Mouse (Mus musculus) myocyte (in vitro differentiated cells): ENCODE results near the gene Pi4kb. TPM values are rescaled to one million over a fixed set of nuclear protein-coding genes. Genes with fewer than 3 reads are reported as not detected.
"Not testable (repeated sequence)": the region's sequence is repeated elsewhere in the genome, so short reads cannot be mapped to it uniquely, and the experiment has no call there.

Experiments
- H3K27me3 ChIP-seq: one replicate; pipeline ENCODE4 v1.6.1; 2011; ENCODE audit not compliant: control insufficient read depth, insufficient read depth, insufficient read length
- H3K36me3 ChIP-seq: one replicate; pipeline ENCODE4 v1.6.1; 2011; ENCODE audit not compliant: control insufficient read depth, insufficient read depth
- H3K4me2 ChIP-seq: one replicate; pipeline ENCODE4 v1.6.1; 2011; ENCODE audit warnings: low read depth, control low read depth
- H3K4me3 ChIP-seq: one replicate; pipeline ENCODE4 v1.5.1; 2011; ENCODE audit warnings: mild to moderate bottlenecking, control low read depth, moderate library complexity
- H3K79me2 ChIP-seq: one replicate; pipeline ENCODE4 v1.6.1; 2011; ENCODE audit not compliant: control insufficient read depth, insufficient read depth
- H3ac ChIP-seq: one replicate; pipeline ENCODE4 v1.6.1; 2011; ENCODE audit not compliant: control insufficient read depth, insufficient read length
- CEBPB ChIP-seq: IDR thresholded peaks from 2 replicates; pipeline ENCODE4 v1.6.1; 2011; ENCODE audit warnings: mild to moderate bottlenecking, moderate library complexity; ENCODE audit not compliant: poor library complexity, insufficient read depth, severe bottlenecking
- E2F4 ChIP-seq: IDR thresholded peaks from one replicate; pipeline ENCODE4 v1.6.1; 2011; ENCODE audit warnings: mild to moderate bottlenecking, control low read depth, moderate library complexity; ENCODE audit not compliant: insufficient read depth
- MAX ChIP-seq: IDR thresholded peaks from one replicate; pipeline ENCODE4 v1.6.1; 2011; ENCODE audit warnings: low read depth, mild to moderate bottlenecking, control low read depth
- MYOD1 ChIP-seq, 3 experiments: IDR thresholded peaks; one replicate each; pipeline ENCODE4 v1.6.1; 2011; ENCODE audit warnings: control low read depth in 2 of 3, low read depth in 2 of 3, mild to moderate bottlenecking in 2 of 3, moderate library complexity in 1 of 3; ENCODE audit not compliant: insufficient read length in 2 of 3, control insufficient read depth in 1 of 3
- MYOG ChIP-seq, 3 experiments: IDR thresholded peaks; one replicate each; pipeline ENCODE4 v1.6.1; 2011; ENCODE audit warnings: control low read depth in 2 of 3, low read depth in 2 of 3, mild to moderate bottlenecking in 2 of 3; ENCODE audit not compliant: insufficient read length in 2 of 3, control insufficient read depth in 1 of 3, insufficient read depth in 1 of 3
- POLR2A ChIP-seq: IDR thresholded peaks from one replicate; pipeline ENCODE4 v1.6.1; 2011; ENCODE audit warnings: low read depth, mild to moderate bottlenecking, control low read depth, moderate library complexity; ENCODE audit not compliant: insufficient read length
- POLR2AphosphoS2 ChIP-seq: IDR thresholded peaks from one replicate; pipeline ENCODE4 v1.6.1; 2011; ENCODE audit warnings: low read depth, control low read depth; ENCODE audit not compliant: insufficient read length
- REST ChIP-seq: IDR thresholded peaks from one replicate; pipeline ENCODE4 v1.6.1; 2011; ENCODE audit warnings: mild to moderate bottlenecking, control low read depth, moderate library complexity; ENCODE audit not compliant: insufficient read depth, insufficient read length
- SRF ChIP-seq: IDR thresholded peaks from one replicate; pipeline ENCODE4 v1.6.1; 2011; ENCODE audit warnings: low read depth; ENCODE audit not compliant: control insufficient read depth, insufficient read length
- TCF12 ChIP-seq: IDR thresholded peaks from one replicate; pipeline ENCODE4 v1.6.1; 2011; ENCODE audit warnings: mild to moderate bottlenecking, control low read depth; ENCODE audit not compliant: poor library complexity, insufficient read depth, severe bottlenecking
- TCF3 ChIP-seq: IDR thresholded peaks from one replicate; pipeline ENCODE4 v1.6.1; 2011; ENCODE audit warnings: low read depth, control low read depth; ENCODE audit not compliant: insufficient read length
- USF1 ChIP-seq: IDR thresholded peaks from one replicate; pipeline ENCODE4 v1.6.1; 2011; ENCODE audit warnings: low read depth, mild to moderate bottlenecking, control low read depth, moderate library complexity
- polyA plus RNA-seq: library from polyadenylated mRNA; unstranded; fragments of >200 nt; fragmentation: generic; extraction: Trizol; gene quantifications from one replicate; pipeline ENCODE4 v1.2.1, GENCODE M21; 2012; ENCODE audit warnings: missing spikeins

The Pi4kb gene
- polyA plus RNA-seq, 1 experiment: 44.9 TPM

- Histone ChIP-seq H3K27me3 (no peaks in the 10 kb centered on the region), H3K36me3 (no peaks in the 10 kb centered on the region), H3ac (no peak overlapping the region), H3K4me3 (no peak overlapping the region), H3K4me2 (no peak overlapping the region), H3K79me2 (no peaks in the 10 kb centered on the region)
- TF ChIP-seq E2F4 (no peak), MAX (no peak), MYOG (IDR thresholded peaks at IDR 0.05; ENCODE audit: control insufficient read depth in 1 of 3, insufficient read depth in 1 of 3, insufficient read length in 2 of 3, low read depth in 2 of 3) (no peak), TCF12 (no peak)
These were observed 50.0 kb downstream of the Pi4kb start for GRCm38 (mm10) chr3:95024551-95024950.

GRCm38 (mm10) chr3:95025202-95025601, 50.7 kb downstream of the Pi4kb start:
- no peak overlapping the region for H3K4me2 ChIP-seq
- no peak for TF ChIP-seq SRF
- no peak for TF ChIP-seq E2F4
- no peak for TF ChIP-seq CEBPB
- no peak for TF ChIP-seq REST
- TF ChIP-seq MYOG (IDR thresholded peaks at IDR 0.05; ENCODE audit: control insufficient read depth in 1 of 3, insufficient read depth in 1 of 3, insufficient read length in 2 of 3, low read depth in 2 of 3): no peak
- no peaks in the 10 kb centered on the region for H3K27me3 ChIP-seq
- H3K36me3 ChIP-seq: no peaks in the 10 kb centered on the region
- H3K79me2 ChIP-seq: no peaks in the 10 kb centered on the region
- no peak overlapping the region for H3ac ChIP-seq
- H3K4me3 ChIP-seq: no peak overlapping the region

- Histone ChIP-seq H3K79me2 (no peaks in the 10 kb centered on the region), H3K4me3 (no peak overlapping the region), H3ac (no peak overlapping the region), H3K36me3 (peaks cover 12% of the 10 kb centered on the region), H3K4me2 (no peak overlapping the region), H3K27me3 (no peaks in the 10 kb centered on the region)
- TF ChIP-seq POLR2A (no peak), TCF12 (no peak), REST (no peak), MYOG (IDR thresholded peaks at IDR 0.05; ENCODE audit: control insufficient read depth in 1 of 3, insufficient read depth in 1 of 3, insufficient read length in 2 of 3, low read depth in 2 of 3) (no peak), MAX (no peak), SRF (no peak), E2F4 (no peak), POLR2AphosphoS2 (no peak)
These were observed 52.6 kb downstream of the Pi4kb start for GRCm38 (mm10) chr3:95027057-95027645.

- H3K4me2 ChIP-seq: no peak overlapping the region
- H3K79me2 ChIP-seq: no peaks in the 10 kb centered on the region
- H3K4me3 ChIP-seq: no peak overlapping the region
- H3ac ChIP-seq: no peak overlapping the region
- H3K27me3 ChIP-seq: no peaks in the 10 kb centered on the region
- TF ChIP-seq TCF3 (peak; percentile 98), POLR2A (peak; percentile 44), POLR2AphosphoS2 (peak; percentile 93), REST (no peak), MYOG (IDR thresholded peaks at IDR 0.05; ENCODE audit: control insufficient read depth in 1 of 3, insufficient read depth in 1 of 3, insufficient read length in 2 of 3, low read depth in 2 of 3) (peak; percentile 97 to 100 (median 99)), E2F4 (no peak), MYOD1 (IDR thresholded peaks at IDR 0.05; ENCODE audit: control insufficient read depth in 1 of 3, insufficient read length in 2 of 3, low read depth in 2 of 3) (peak; percentile 40 to 99 (median 99)), TCF12 (peak; percentile 91), SRF (no peak), USF1 (peak; percentile 1)
- peaks cover 16% of the 10 kb centered on the region for H3K36me3 ChIP-seq
These were observed 53.2 kb downstream of the Pi4kb start for GRCm38 (mm10) chr3:95027701-95028100.

- Histone ChIP-seq H3K4me3 (no peak overlapping the region), H3K36me3 (peaks cover 17% of the 10 kb centered on the region), H3K4me2 (no peak overlapping the region), H3K79me2 (no peaks in the 10 kb centered on the region), H3K27me3 (no peaks in the 10 kb centered on the region), H3ac (no peak overlapping the region)
- TF ChIP-seq TCF12: no peak
- TF ChIP-seq CEBPB: no peak
- no peak for TF ChIP-seq TCF3
- TF ChIP-seq USF1: no peak
- no peak for TF ChIP-seq MYOD1 (IDR thresholded peaks at IDR 0.05; ENCODE audit: control insufficient read depth in 1 of 3, insufficient read length in 2 of 3, low read depth in 2 of 3)
- TF ChIP-seq SRF: no peak
- TF ChIP-seq MYOG (IDR thresholded peaks at IDR 0.05; ENCODE audit: control insufficient read depth in 1 of 3, insufficient read depth in 1 of 3, insufficient read length in 2 of 3, low read depth in 2 of 3): no peak
- no peak for TF ChIP-seq E2F4
- no peak for TF ChIP-seq REST
- TF ChIP-seq MAX: no peak
- TF ChIP-seq POLR2A: no peak
- TF ChIP-seq POLR2AphosphoS2: no peak
These were observed 54.1 kb downstream of the Pi4kb start for GRCm38 (mm10) chr3:95028603-95029002.

- peaks cover 24% of the 10 kb centered on the region for H3K36me3 ChIP-seq
- H3K4me2 ChIP-seq, H3K79me2 ChIP-seq, H3K27me3 ChIP-seq, H3K4me3 ChIP-seq, H3ac ChIP-seq: not testable (repeated sequence)
These were observed 54.8 kb downstream of the Pi4kb start for GRCm38 (mm10) chr3:95029291-95029827.
